Mouse (Mus musculus) spleen, postnatal 14 days (tissue): Measurements from ENCODE around the gene Chml.
A peak's percentile ranks its signal among the peaks of the same experiment; 100 is the strongest.

Experiments used
- DNase-seq, 2 experiments: peaks; one replicate each; pipeline ENCODE4 v3.0.0; 2021 to 2022; ENCODE audit warnings: low spot score in 2 of 2

Gene Chml

GRCm38 (mm10) chr1:175692246-175692996 lies at the start of gene Chml, which contains the start of gene Opn3:
TSS of gene Chml (minus strand) at chr1:175692901.
TSS of gene Opn3 (minus strand) at chr1:175692776.
- peak; percentile 98 for DNase-seq

GRCm38 (mm10) chr1:175725771-175726170 lies 33.1 kb upstream of the Chml start:
- no peak for DNase-seq

- no peak for DNase-seq
Observed at GRCm38 (mm10) chr1:175716832-175717231, 24.1 kb upstream of the Chml start.

- no peak for DNase-seq
Observed at GRCm38 (mm10) chr1:175712338-175712909, 19.7 kb upstream of the Chml start.

- DNase-seq = no peak
Observed at GRCm38 (mm10) chr1:175708013-175708412, 15.3 kb upstream of the Chml start.

GRCm38 (mm10) chr1:175707599-175707998 lies 14.9 kb upstream of the Chml start:
- no peak for DNase-seq

GRCm38 (mm10) chr1:175701145-175701544 lies 8.4 kb upstream of the Chml start:
- no peak for DNase-seq

- DNase-seq = no peak
Observed at GRCm38 (mm10) chr1:175699796-175700195, 7.1 kb upstream of the Chml start.

GRCm38 (mm10) chr1:175699375-175699774 lies 6.7 kb upstream of the Chml start:
- no peak for DNase-seq

GRCm38 (mm10) chr1:175698293-175698692 lies 5.6 kb upstream of the Chml start, which contains the start of gene Wdr64:
TSS of gene Wdr64 (plus strand) at chr1:175698593.
- no peak for DNase-seq

GRCm38 (mm10) chr1:175693429-175693960 lies 794 bp upstream of the Chml start:
- DNase-seq = peak in 1 of 2 experiments; percentile 3

- no peak for DNase-seq
Observed at GRCm38 (mm10) chr1:175692997-175693361, 278 bp upstream of the Chml start.

GRCm38 (mm10) chr1:175691686-175692245 lies 935 bp downstream of the Chml start:
- DNase-seq = no peak

- no peak for DNase-seq
Observed at GRCm38 (mm10) chr1:175680995-175681394, 11.7 kb downstream of the Chml start.

GRCm38 (mm10) chr1:175677459-175677858 lies 15.2 kb downstream of the Chml start:
- no peak for DNase-seq

GRCm38 (mm10) chr1:175675116-175675515 lies 17.6 kb downstream of the Chml start:
- DNase-seq = no peak

- DNase-seq = no peak
Observed at GRCm38 (mm10) chr1:175673563-175674325, 19.0 kb downstream of the Chml start.

GRCm38 (mm10) chr1:175671626-175672025 lies 21.1 kb downstream of the Chml start:
- DNase-seq = no peak

GRCm38 (mm10) chr1:175670042-175670441 lies 22.7 kb downstream of the Chml start:
- no peak for DNase-seq

- DNase-seq = no peak
Observed at GRCm38 (mm10) chr1:175669456-175669855, 23.2 kb downstream of the Chml start.

GRCm38 (mm10) chr1:175668666-175669405 lies 23.9 kb downstream of the Chml start:
- DNase-seq = peak in 1 of 2 experiments; percentile 29
